In the genomic region with DNA sequence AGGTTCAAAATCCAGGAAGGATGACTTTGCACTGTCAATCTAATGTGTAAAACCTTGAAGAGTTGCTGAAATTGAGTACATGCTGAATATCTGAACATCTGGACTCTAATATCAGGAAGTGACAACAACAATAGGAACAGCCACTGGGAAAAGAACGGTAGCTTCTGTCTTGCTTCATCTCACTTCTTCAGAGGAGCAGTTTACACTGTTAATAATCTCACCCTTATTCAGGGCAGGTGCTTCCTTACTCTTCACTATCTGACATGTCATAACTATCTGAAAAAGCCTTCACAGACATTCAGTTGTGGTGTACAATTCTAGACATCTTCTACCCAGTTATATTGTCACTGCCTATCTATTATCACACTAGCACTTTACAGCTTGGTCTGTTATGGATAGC, we compare ENCODE assay signal across 39 mouse cellular contexts. TPM values are rescaled to one million over a fixed set of nuclear protein-coding genes. Genes with fewer than 3 reads are reported as not detected.
DNase-seq lines count a peak whose midpoint lies in the region; ATAC-seq lines count a peak whose summit lies in the region.
"Had no signal": no experiment of that assay in that cellular context is flagged by ENCODE, and none has a peak within 500 bp of the region (broad histone marks: within the 10 kb centered on the region; RNA-seq: fewer than 3 reads in every experiment).

No protein-coding gene starts in this region.

- no peak overlapping the region for H3K27ac ChIP-seq in liver, embryonic 11.5 days (ENCODE audit: low read depth, low read length)
- H3K27ac ChIP-seq in liver, embryonic 16.5 days (ENCODE audit: low read length), result no peak overlapping the region
- no peak overlapping the region for H3K27ac ChIP-seq in midbrain, embryonic 13.5 days
- H3K27ac ChIP-seq: embryonic facial prominence, embryonic 12.5 days; heart, adult 2 months; hindbrain, embryonic 15.5 days; left cerebral cortex, adult 2 months; limb, embryonic 12.5 days; midbrain, embryonic 15.5 days; neural tube, embryonic 12.5 days had no signal

- no peak overlapping the region for H3K4me3 ChIP-seq in liver, embryonic 11.5 days (ENCODE audit: low read depth, low read length)
- H3K4me3 ChIP-seq in liver, embryonic 16.5 days (ENCODE audit: low read depth, low read length), result no peak overlapping the region
- no peak overlapping the region for H3K4me3 ChIP-seq in midbrain, embryonic 13.5 days (replicated peaks)
- H3K4me3 ChIP-seq: embryonic facial prominence, embryonic 12.5 days; heart, adult 2 months; heart, embryonic 12.5 days; hindbrain, embryonic 15.5 days; left cerebral cortex, adult 2 months; limb, embryonic 12.5 days; megakaryocyte, embryonic 14.5 days; midbrain, embryonic 15.5 days; neural tube, embryonic 12.5 days had no signal

- peak; percentile 74 for ATAC-seq in liver, embryonic 11.5 days (replicated peaks; ENCODE audit: low FRiP score)
- ATAC-seq in hematopoietic stem cell, adult 5-6 weeks (replicated peaks in 1 of 2; ENCODE audit: insufficient read depth in 1 of 2, low FRiP score in 2 of 2, low TSS enrichment in 1 of 2, low read depth in 1 of 2, poor library complexity in 2 of 2, severe bottlenecking in 2 of 2), result peak; percentile 14 to 38; a peak in 1 of 4 replicates
- peak; percentile 50 for ATAC-seq in liver, embryonic 16.5 days (ENCODE audit: low read depth)
- ATAC-seq in monocyte, adult 5-6 weeks (replicated peaks; ENCODE audit: insufficient number of reproducible peaks, low FRiP score, low TSS enrichment, poor library complexity, severe bottlenecking), result 0 out of 2 replicates have a peak, but pooled peaks have one; percentile 40
- ATAC-seq in midbrain, embryonic 13.5 days, result no peak
- ATAC-seq: forebrain, embryonic 14.5 days; inflammation-experienced regulatory T-cells, adult 6 months; midbrain, embryonic 15.5 days had no signal

- H3K9me3 ChIP-seq in liver, embryonic 11.5 days (ENCODE audit: control insufficient read depth, low read length), result no peaks in the 10 kb centered on the region
- no peaks in the 10 kb centered on the region for H3K9me3 ChIP-seq in liver, embryonic 16.5 days (replicated peaks; ENCODE audit: control insufficient read depth, low read length)
- H3K9me3 ChIP-seq in midbrain, embryonic 13.5 days, result 0 out of 2 replicates have a peak, but pooled peaks cover 4% of the 10 kb centered on the region
- H3K9me3 ChIP-seq: heart, embryonic 12.5 days; hindbrain, embryonic 15.5 days; limb, embryonic 12.5 days; megakaryocyte, embryonic 14.5 days; midbrain, embryonic 15.5 days; neural tube, embryonic 12.5 days had no signal

- no peak overlapping the region for H3K9ac ChIP-seq in liver, embryonic 11.5 days (ENCODE audit: low read depth, low read length)
- no peak overlapping the region for H3K9ac ChIP-seq in liver, embryonic 16.5 days (ENCODE audit: low read depth, low read length)
- no peak overlapping the region for H3K9ac ChIP-seq in midbrain, embryonic 13.5 days (replicated peaks)
- H3K9ac ChIP-seq: embryonic facial prominence, embryonic 12.5 days; heart, embryonic 12.5 days; hindbrain, embryonic 15.5 days; limb, embryonic 12.5 days; midbrain, embryonic 15.5 days; neural tube, embryonic 12.5 days had no signal

- H3K4me1 ChIP-seq in liver, embryonic 11.5 days (replicated peaks; ENCODE audit: control insufficient read depth, insufficient read depth, low read length), result no peaks in the 10 kb centered on the region
- H3K4me1 ChIP-seq in liver, embryonic 16.5 days (ENCODE audit: control insufficient read depth, low read depth, low read length), result no peaks in the 10 kb centered on the region
- no peaks in the 10 kb centered on the region for H3K4me1 ChIP-seq in midbrain, embryonic 13.5 days (replicated peaks)
- H3K4me1 ChIP-seq: embryonic facial prominence, embryonic 12.5 days; heart, embryonic 12.5 days; hindbrain, embryonic 15.5 days; limb, embryonic 12.5 days; midbrain, embryonic 15.5 days; neural tube, embryonic 12.5 days had no signal

- no peak for DNase-seq in liver, embryonic 11.5 days (ENCODE audit: low spot score)
- no peak for DNase-seq in liver
- no peak for DNase-seq in yolk sac, embryonic 10.5 days (ENCODE audit: low spot score)
- no peak for DNase-seq in thymus, postnatal 4 days
- DNase-seq: adrenal gland, adult 2 months; adrenal gland, postnatal 36 days; cerebellum, adult 2 months; cerebellum, postnatal 14 days; embryo, embryonic 11 days; gastrocnemius, postnatal 25 days; heart, adult 2 months; heart, postnatal 4 days; kidney, adult 11 months; kidney, postnatal 14 days; lung, adult 2 months; lung, postnatal 14 days; right cerebral cortex, postnatal 4 days had no signal

- H3K36me3 ChIP-seq in liver, embryonic 11.5 days (ENCODE audit: control insufficient read depth, insufficient read depth, low read length), result no peaks in the 10 kb centered on the region
- H3K36me3 ChIP-seq in liver, embryonic 16.5 days (ENCODE audit: control insufficient read depth, insufficient read depth), result no peaks in the 10 kb centered on the region
- H3K36me3 ChIP-seq in midbrain, embryonic 13.5 days, result no peaks in the 10 kb centered on the region
- H3K36me3 ChIP-seq: embryonic facial prominence, embryonic 12.5 days; heart, embryonic 12.5 days; hindbrain, embryonic 15.5 days; limb, embryonic 12.5 days; midbrain, embryonic 15.5 days; neural tube, embryonic 12.5 days had no signal

- 65% methylated on average over 1 of the region's 1 CpGs for WGBS in liver, embryonic 11.5 days
- 15% methylated on average over 1 of the region's 1 CpGs for WGBS in liver, embryonic 16.5 days (ENCODE audit: insufficient replicate concordance)
- 87% methylated on average over 1 of the region's 1 CpGs for WGBS in midbrain, embryonic 13.5 days

- no peaks in the 10 kb centered on the region for H3K27me3 ChIP-seq in liver, embryonic 11.5 days (replicated peaks; ENCODE audit: control insufficient read depth, insufficient read depth, low read length)
- no peaks in the 10 kb centered on the region for H3K27me3 ChIP-seq in liver, embryonic 16.5 days (ENCODE audit: control insufficient read depth, insufficient read depth, low read depth, low read length)
- no peaks in the 10 kb centered on the region for H3K27me3 ChIP-seq in midbrain, embryonic 13.5 days
- H3K27me3 ChIP-seq: embryonic facial prominence, embryonic 12.5 days; heart, embryonic 12.5 days; hindbrain, embryonic 15.5 days; limb, embryonic 12.5 days; megakaryocyte, embryonic 14.5 days; midbrain, embryonic 15.5 days; neural tube, embryonic 12.5 days had no signal

- H3K4me2 ChIP-seq in liver, embryonic 11.5 days, result no peak overlapping the region
- no peak overlapping the region for H3K4me2 ChIP-seq in liver, embryonic 16.5 days (ENCODE audit: low read depth, low read length)
- no peak overlapping the region for H3K4me2 ChIP-seq in midbrain, embryonic 13.5 days (replicated peaks)
- H3K4me2 ChIP-seq: embryonic facial prominence, embryonic 12.5 days; heart, embryonic 12.5 days; hindbrain, embryonic 15.5 days; limb, embryonic 12.5 days; midbrain, embryonic 15.5 days; neural tube, embryonic 12.5 days had no signal

RNA-seq across cellular contexts. Expression of a gene that starts 39.5 kb away (rescaled TPM):
- not detected in 2 replicates for polyA plus RNA-seq in liver, embryonic 11.5 days (2014; fragmentation: Nextera tagmentation; extraction: Ambion mirVana)
- not detected in 2 replicates for total RNA-seq in hematopoietic stem cell, adult 5-6 weeks (2017)
- polyA plus RNA-seq in liver, embryonic 16.5 days (2015; fragmentation: Nextera tagmentation; extraction: Ambion mirVana), result not detected in 2 replicates
- total RNA-seq in monocyte, adult 5-6 weeks (2017), result not detected in 3 replicates
- polyA plus RNA-seq in midbrain, embryonic 13.5 days (2015; fragmentation: Nextera tagmentation; extraction: Ambion mirVana), result not detected in 2 replicates
- total RNA-seq: adrenal gland, adult 2 months; adrenal gland, postnatal 36 days; gastrocnemius, adult 18-20 months; gastrocnemius, postnatal 25 days; heart, adult 2 months; heart, postnatal 4 days; layer of hippocampus, postnatal 10 days; left cerebral cortex, adult 2 months; left cerebral cortex, postnatal 25 days had no signal
- polyA plus RNA-seq: adrenal gland, adult 2 months; cerebellum, adult 2 months; embryonic facial prominence, embryonic 12.5 days; forebrain, embryonic 14.5 days; heart, adult 2 months; heart, embryonic 12.5 days; heart, postnatal 0 days; hindbrain, embryonic 15.5 days; inflammation-experienced regulatory T-cells, adult 6 months; kidney, embryonic 14.5 days; limb, embryonic 12.5 days; lung, adult 2 months; neural tube, embryonic 12.5 days; stomach, embryonic 14.5 days; thymus, postnatal 0 days had no signal

RNA-seq across cellular contexts. Expression of a gene that starts 50.8 kb away (rescaled TPM):
- not detected in 2 replicates for polyA plus RNA-seq in liver, embryonic 11.5 days (2014; fragmentation: Nextera tagmentation; extraction: Ambion mirVana)
- total RNA-seq in hematopoietic stem cell, adult 5-6 weeks (2017), result not detected in 2 replicates
- polyA plus RNA-seq in liver, embryonic 16.5 days (2015; fragmentation: Nextera tagmentation; extraction: Ambion mirVana), result not detected in 2 replicates
- total RNA-seq in monocyte, adult 5-6 weeks (2017), result not detected in 3 replicates
- not detected in 2 replicates for polyA plus RNA-seq in midbrain, embryonic 13.5 days (2015; fragmentation: Nextera tagmentation; extraction: Ambion mirVana)
- total RNA-seq: adrenal gland, adult 2 months; adrenal gland, postnatal 36 days; gastrocnemius, adult 18-20 months; gastrocnemius, postnatal 25 days; heart, adult 2 months; heart, postnatal 4 days; layer of hippocampus, postnatal 10 days; left cerebral cortex, adult 2 months; left cerebral cortex, postnatal 25 days had no signal
- polyA plus RNA-seq: adrenal gland, adult 2 months; cerebellum, adult 2 months; embryonic facial prominence, embryonic 12.5 days; forebrain, embryonic 14.5 days; heart, adult 2 months; heart, embryonic 12.5 days; heart, postnatal 0 days; hindbrain, embryonic 15.5 days; inflammation-experienced regulatory T-cells, adult 6 months; kidney, embryonic 14.5 days; limb, embryonic 12.5 days; lung, adult 2 months; midbrain, embryonic 15.5 days; neural tube, embryonic 12.5 days; stomach, embryonic 14.5 days; testis, adult 2 months; thymus, postnatal 0 days had no signal
